In genomic region chr9:51367124-51367523, GRCm38 (mm10) we compare ENCODE assay signal across 19 mouse cellular contexts. TPM values are rescaled to one million over a fixed set of nuclear protein-coding genes. Genes with fewer than 3 reads are reported as not detected.
"Had no signal": no experiment of that assay in that cellular context is flagged by ENCODE, and none has a peak within 500 bp of the region (broad histone marks: within the 10 kb centered on the region; RNA-seq: fewer than 3 reads in every experiment).

No protein-coding gene starts in this region.

- H3K27me3 ChIP-seq: neural tube, embryonic 13.5 days; neural tube, embryonic 15.5 days; stomach, embryonic 15.5 days had no signal

- H3K9me3 ChIP-seq: neural tube, embryonic 13.5 days; neural tube, embryonic 15.5 days; stomach, embryonic 15.5 days had no signal

- H3K36me3 ChIP-seq: neural tube, embryonic 13.5 days; neural tube, embryonic 15.5 days; stomach, embryonic 15.5 days had no signal

- H3K4me3 ChIP-seq: neural tube, embryonic 13.5 days; neural tube, embryonic 15.5 days; stomach, embryonic 15.5 days had no signal

- H3K9ac ChIP-seq: neural tube, embryonic 13.5 days; neural tube, embryonic 15.5 days; stomach, embryonic 15.5 days had no signal

- H3K4me2 ChIP-seq: neural tube, embryonic 13.5 days; neural tube, embryonic 15.5 days; stomach, embryonic 15.5 days had no signal

- DNase-seq: retina, postnatal 1 day; right cerebral cortex, adult 18-20 months; right cerebral cortex, postnatal 14 days; right cerebral cortex, postnatal 25 days; right cerebral cortex, postnatal 4 days; spleen, adult 18-20 months; thymus, adult 18-20 months; thymus, adult 2 months; thymus, postnatal 14 days; thymus, postnatal 25 days; thymus, postnatal 36 days; thymus, postnatal 4 days had no signal

- H3K27ac ChIP-seq: neural tube, embryonic 13.5 days; neural tube, embryonic 15.5 days; stomach, embryonic 15.5 days; stomach, postnatal 0 days had no signal

- H3K4me1 ChIP-seq: neural tube, embryonic 13.5 days; neural tube, embryonic 15.5 days; stomach, embryonic 15.5 days had no signal

RNA-seq across cellular contexts. Expression of gene 1810046K07Rik, which starts 38.4 kb away (rescaled TPM):
- total RNA-seq: neutrophil, adult 5-6 weeks had no signal
- polyA plus RNA-seq: neural tube, embryonic 13.5 days; neural tube, embryonic 14.5 days; neural tube, embryonic 15.5 days; urinary bladder, adult 2 months had no signal
